Mouse (Mus musculus) lung, postnatal 0 days (tissue): Measurements from ENCODE around the gene Celf2. TPM values are rescaled to one million over a fixed set of nuclear protein-coding genes. Genes with fewer than 3 reads are reported as not detected.

Source experiments
- ATAC-seq: fragments of 200-750 bp; cut with Nextera tagmentation; 2 replicates; pipeline ENCODE4 v1.8.0; 2017; ENCODE audit warnings: moderate library complexity
- DNase-seq: peaks from one replicate; pipeline ENCODE4 v3.0.0-alpha.2; 2016; ENCODE audit warnings: low spot score
- H3K27ac ChIP-seq: fragments of 300-500 bp; sonication (generic); 2 replicates; pipeline ENCODE4 v1.5.1; 2014; ENCODE audit warnings: antibody characterized with exemption, mild to moderate bottlenecking, low read length, mixed read lengths
- H3K27me3 ChIP-seq: fragments of 300-500 bp; sonication (generic); replicated peaks from 2 replicates; pipeline ENCODE4 v1.6.1; 2014; ENCODE audit warnings: low read length, mixed read lengths; ENCODE audit not compliant: insufficient read depth
- H3K36me3 ChIP-seq: fragments of 300-500 bp; sonication (generic); 2 replicates; pipeline ENCODE4 v1.6.1; 2014; ENCODE audit warnings: low read length, mixed read lengths; ENCODE audit not compliant: insufficient read depth
- H3K4me1 ChIP-seq: fragments of 300-500 bp; sonication (generic); 2 replicates; pipeline ENCODE4 v1.6.1; 2014; ENCODE audit warnings: antibody characterized with exemption, low read depth, low read length, mixed read lengths; ENCODE audit not compliant: insufficient read depth
- H3K4me2 ChIP-seq: fragments of 300-500 bp; sonication (generic); replicated peaks from 2 replicates; pipeline ENCODE4 v1.6.1; 2014; ENCODE audit warnings: low read depth, mild to moderate bottlenecking, low read length, moderate library complexity, mixed read lengths
- H3K4me3 ChIP-seq: fragments of 300-500 bp; sonication (generic); 2 replicates; pipeline ENCODE4 v1.5.1; 2014; ENCODE audit warnings: low read depth, low read length
- H3K9ac ChIP-seq: fragments of 300-500 bp; sonication (generic); replicated peaks from 2 replicates; pipeline ENCODE4 v1.6.1; 2014; ENCODE audit warnings: low read depth, mild to moderate bottlenecking
- H3K9me3 ChIP-seq: fragments of 300-500 bp; sonication (generic); 2 replicates; pipeline ENCODE4 v1.6.1; 2016; ENCODE audit warnings: low read length, mixed read lengths
- CTCF ChIP-seq: IDR thresholded peaks from 2 replicates; pipeline ENCODE4 v1.5.1; 2016; ENCODE audit warnings: antibody characterized with exemption, mild to moderate bottlenecking
- EP300 ChIP-seq: IDR thresholded peaks from 2 replicates; pipeline ENCODE4 v1.6.1; 2016; ENCODE audit warnings: antibody characterized with exemption, mild to moderate bottlenecking, control low read depth
- WGBS: fragments of 180-500 bp; shearing (Covaris S2); extraction: QIAGEN DNeasy Blood & Tissue Kit; methylation state at CpG from one replicate; pipeline ENCODE4 v1.1.7; 2014; 5-methylcytosine and 5-hydroxymethylcytosine counted together
- polyA plus RNA-seq: library from polyadenylated mRNA; unstranded; fragments of >200 nt; fragmentation: Nextera tagmentation; extraction: Ambion mirVana; gene quantifications from 2 replicates; pipeline ENCODE4 v1.2.1, GENCODE M21; 2015

Gene Celf2
- polyA plus RNA-seq, 1 experiment from 2014 or later = 49.6 TPM

- Histone ChIP-seq H3K27ac (no peak overlapping the region), H3K4me1 (no peaks in the 10 kb centered on the region), H3K4me3 (no peak overlapping the region), H3K4me2 (no peak overlapping the region), H3K9me3 (no peaks in the 10 kb centered on the region), H3K9ac (no peak overlapping the region), H3K36me3 (no peaks in the 10 kb centered on the region), H3K27me3 (no peaks in the 10 kb centered on the region)
- DNase-seq (no peak), ATAC-seq (no peak)
- TF ChIP-seq CTCF = no peak
- TF ChIP-seq EP300 = no peak
- WGBS = 65% methylated on average over 8 of the region's 8 CpGs
Observed at GRCm38 (mm10) chr2:7171087-7171696, 338.2 kb downstream of the Celf2 start.

DNA sequence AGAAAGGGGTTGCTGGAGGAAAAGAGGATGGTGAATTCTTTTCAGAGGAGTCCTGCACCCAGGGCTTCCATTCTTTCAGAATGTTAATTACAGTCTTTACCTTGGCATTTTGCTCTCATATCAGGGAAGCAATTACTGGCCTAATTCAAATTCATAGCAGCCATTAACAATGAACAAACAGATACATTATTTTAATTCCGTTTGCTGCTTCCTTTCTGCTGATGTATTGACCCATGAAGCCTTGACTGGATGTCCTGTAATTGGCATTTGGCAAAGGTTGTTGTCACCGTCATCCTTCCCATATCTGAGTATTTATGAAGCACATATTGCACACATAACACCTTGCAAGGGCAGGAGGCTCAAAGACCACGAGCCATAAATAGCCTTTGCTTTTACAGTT lies 343.6 kb downstream of the Celf2 start:
- no peaks in the 10 kb centered on the region for H3K27me3 ChIP-seq
- no peaks in the 10 kb centered on the region for H3K9me3 ChIP-seq
- no peak overlapping the region for H3K4me3 ChIP-seq
- DNase-seq (no peak), ATAC-seq (no peak)
- no peaks in the 10 kb centered on the region for H3K4me1 ChIP-seq
- H3K27ac ChIP-seq = no peak overlapping the region
- no peaks in the 10 kb centered on the region for H3K36me3 ChIP-seq
- no peak for TF ChIP-seq CTCF
- TF ChIP-seq EP300 = no peak
- H3K4me2 ChIP-seq = no peak overlapping the region
- no peak overlapping the region for H3K9ac ChIP-seq
- WGBS = 68% methylated on average over 3 of the region's 3 CpGs

DNA sequence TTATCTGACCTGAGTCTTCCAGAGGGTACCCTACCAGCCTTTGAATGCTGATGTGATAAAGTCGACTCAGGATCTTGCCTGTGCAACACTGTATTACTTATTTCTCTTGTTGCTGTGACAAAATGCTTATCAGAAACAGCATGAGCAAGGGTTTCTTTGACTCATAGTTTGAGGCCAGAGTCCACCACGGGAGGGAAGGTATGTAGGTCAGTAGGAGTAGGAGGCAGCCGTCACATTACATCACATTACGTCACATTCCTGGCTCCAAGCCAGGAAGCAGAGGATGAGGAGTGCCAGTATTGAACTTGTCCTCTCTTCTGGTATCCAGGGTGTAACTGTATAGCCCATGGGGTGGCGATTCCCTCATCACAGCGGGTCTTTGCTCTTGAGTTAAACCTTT lies 349.3 kb downstream of the Celf2 start:
- Histone ChIP-seq H3K27ac (no peak overlapping the region), H3K4me3 (no peak overlapping the region), H3K4me1 (no peaks in the 10 kb centered on the region), H3K27me3 (no peaks in the 10 kb centered on the region), H3K9me3 (no peaks in the 10 kb centered on the region), H3K9ac (no peak overlapping the region), H3K36me3 (no peaks in the 10 kb centered on the region), H3K4me2 (no peak overlapping the region)
- ATAC-seq (no peak), DNase-seq (no peak)
- 55% methylated on average over 6 of the region's 6 CpGs for WGBS
- no peak for TF ChIP-seq CTCF

GRCm38 (mm10) chr2:7147303-7147702 lies 362.1 kb downstream of the Celf2 start:
- Histone ChIP-seq H3K4me3 (no peak overlapping the region), H3K4me1 (no peaks in the 10 kb centered on the region), H3K36me3 (no peaks in the 10 kb centered on the region), H3K9ac (no peak overlapping the region), H3K4me2 (no peak overlapping the region), H3K27me3 (no peaks in the 10 kb centered on the region), H3K27ac (no peak overlapping the region), H3K9me3 (no peaks in the 10 kb centered on the region)
- TF ChIP-seq EP300 = no peak
- no peak for TF ChIP-seq CTCF
- no peak for ATAC-seq
- 71% methylated on average over 3 of the region's 3 CpGs for WGBS
- DNase-seq = no peak

DNA sequence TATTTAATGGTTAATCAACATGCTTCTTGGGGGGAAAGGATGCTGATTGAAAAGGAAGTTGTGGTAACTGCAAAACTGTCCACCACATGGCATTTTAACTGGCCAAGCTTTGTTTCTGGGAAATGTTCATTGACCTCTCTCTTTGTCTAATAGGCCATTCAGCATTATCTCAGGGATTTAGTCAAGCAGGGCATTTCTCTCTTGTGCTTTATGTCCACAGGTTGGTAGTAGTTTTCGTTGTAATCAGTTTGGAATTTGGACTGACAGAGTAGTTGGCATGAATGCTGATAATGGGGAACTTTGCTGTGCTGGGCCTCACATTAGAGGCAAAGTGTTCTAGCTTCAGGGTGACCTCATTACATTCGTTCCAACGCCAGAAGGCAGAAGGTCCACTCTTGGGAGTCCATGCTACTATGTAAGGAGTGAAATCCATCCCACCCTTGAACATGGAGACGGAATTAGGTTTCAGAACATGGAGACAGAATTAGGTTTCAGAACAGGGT lies 363.8 kb downstream of the Celf2 start:
- 85% methylated on average over 4 of the region's 4 CpGs for WGBS
- Histone ChIP-seq H3K9me3 (no peaks in the 10 kb centered on the region), H3K4me1 (no peaks in the 10 kb centered on the region), H3K9ac (no peak overlapping the region), H3K4me3 (no peak overlapping the region), H3K27ac (no peak overlapping the region), H3K36me3 (no peaks in the 10 kb centered on the region), H3K27me3 (no peaks in the 10 kb centered on the region), H3K4me2 (no peak overlapping the region)
- DNase-seq = no peak
- ATAC-seq = no peak
- TF ChIP-seq CTCF (no peak), EP300 (no peak)

GRCm38 (mm10) chr2:7144871-7145270 lies 364.5 kb downstream of the Celf2 start:
- Histone ChIP-seq H3K9ac (no peak overlapping the region), H3K27me3 (no peaks in the 10 kb centered on the region), H3K4me1 (no peaks in the 10 kb centered on the region), H3K27ac (no peak overlapping the region), H3K36me3 (no peaks in the 10 kb centered on the region), H3K9me3 (no peaks in the 10 kb centered on the region), H3K4me2 (no peak overlapping the region), H3K4me3 (no peak overlapping the region)
- DNase-seq = no peak
- no peak for TF ChIP-seq EP300
- TF ChIP-seq CTCF = no peak
- 82% methylated on average over 1 of the region's 1 CpGs for WGBS
- no peak for ATAC-seq

GRCm38 (mm10) chr2:7123366-7123765 lies 386.0 kb downstream of the Celf2 start:
- ATAC-seq (no peak), DNase-seq (no peak)
- H3K27me3 ChIP-seq = no peaks in the 10 kb centered on the region
- no peak overlapping the region for H3K27ac ChIP-seq
- H3K4me3 ChIP-seq = no peak overlapping the region
- no peaks in the 10 kb centered on the region for H3K9me3 ChIP-seq
- H3K36me3 ChIP-seq = no peaks in the 10 kb centered on the region
- TF ChIP-seq EP300 (no peak), CTCF (no peak)
- 71% methylated on average over 2 of the region's 2 CpGs for WGBS
- H3K9ac ChIP-seq = no peak overlapping the region
- no peak overlapping the region for H3K4me2 ChIP-seq
- no peaks in the 10 kb centered on the region for H3K4me1 ChIP-seq
